Mouse (Mus musculus): ENCODE data around the gene Pkn2. TPM values are rescaled to one million over a fixed set of nuclear protein-coding genes. Genes with fewer than 3 reads are reported as not detected.

Pkn2 gene
- 31.1 and 31.7 TPM in 2 replicates for polyA plus RNA-seq (2012; rRNA removed)

GRCm38 (mm10) chr3:142881872-142882623 lies at the start of gene Pkn2:
Gene Pkn2 (minus strand): TSS chr3:142882004.

GRCm38 (mm10) chr3:142764995-142765777 lies 116.6 kb downstream of the Pkn2 start, which contains the start of gene Gtf2b:
Gene Gtf2b (plus strand): TSS chr3:142765045.

Other genes with a start within 250 kb of the Pkn2 start
- 6.4 and 9.8 TPM in 2 replicates for gene Kyat3, start 181.0 kb downstream of the Pkn2 start, polyA plus RNA-seq (2012; rRNA removed)
- gene Gtf2b, start 117.0 kb downstream of the Pkn2 start, polyA plus RNA-seq (2012; rRNA removed): 64.8 and 82.1 TPM in 2 replicates

All from central nervous system, embryonic 11.5 days (tissue).